Mouse (Mus musculus) neutrophil, adult 83 days (primary cell): ENCODE measurements around the gene Bpifc. TPM values are rescaled to one million over a fixed set of nuclear protein-coding genes. Genes with fewer than 3 reads are reported as not detected.

ENCODE experiments used
- total RNA-seq, 2 experiments: library from RNA; stranded (reverse); gene quantifications; one replicate each; pipeline ENCODE4 v1.2.4; 2023

The Bpifc gene
- not detected for total RNA-seq

GRCm38 (mm10) chr10:86011781-86012180 is at the start of gene Bpifc:
Bpifc (minus strand) TSS chr10:86011895.

GRCm38 (mm10) chr10:86021749-86022473 is 10.2 kb upstream of the Bpifc start, which contains the start of gene Fbxo7:
Fbxo7 (plus strand) TSS chr10:86021972.

GRCm38 (mm10) chr10:85957464-85957950 is 54.2 kb downstream of the Bpifc start, which contains the start of gene Rtcb:
Rtcb (minus strand) TSS chr10:85957823.

DNA sequence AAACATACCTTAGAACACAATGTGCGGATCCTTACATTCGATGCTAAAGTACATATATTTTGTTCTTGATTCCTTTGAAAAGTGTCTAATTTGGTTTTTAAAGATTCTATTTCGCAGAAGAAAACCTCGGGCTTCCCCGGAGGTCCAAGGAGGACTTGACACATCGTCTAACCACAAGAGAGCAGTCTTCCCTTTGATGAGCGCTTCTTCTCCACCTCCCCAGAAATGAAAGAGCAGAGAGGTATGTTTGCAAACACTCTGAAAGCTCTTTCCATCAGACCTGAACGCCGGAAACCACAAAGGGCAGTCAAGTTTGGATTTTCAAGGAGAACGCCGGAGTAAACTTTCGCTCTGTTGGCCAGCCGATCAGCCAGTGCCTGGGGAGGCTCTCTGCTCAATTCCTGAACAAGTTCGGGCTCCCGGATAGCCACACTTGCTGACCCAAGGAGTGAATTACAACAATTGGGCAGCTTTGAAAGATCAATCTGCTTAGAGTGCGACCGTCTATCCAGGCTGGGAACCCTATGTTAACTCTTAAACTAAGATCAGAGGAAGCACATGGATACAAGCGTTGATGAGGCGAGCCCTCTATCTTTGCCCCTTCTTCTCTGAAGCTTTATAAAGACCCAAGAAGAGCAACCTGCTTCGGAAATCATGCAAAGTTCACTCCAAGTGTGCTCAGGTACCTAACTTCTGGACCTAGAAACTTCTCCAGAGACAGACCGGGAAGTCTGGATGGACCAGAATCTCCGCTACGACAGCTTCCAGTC is 83.8 kb downstream of the Bpifc start, which contains the start of gene Ascl4:
Gene Ascl4 (plus strand): TSS at position 6 of the 770 bp plus-strand sequence.

GRCm38 (mm10) chr10:85916498-85917309 is 95.0 kb downstream of the Bpifc start, which contains the start of gene Prdm4:
Prdm4 (minus strand) TSS chr10:85917142.

Other genes starting within 250 kb of the Bpifc start
- gene Pwp1, start 182.4 kb downstream of the Bpifc start, total RNA-seq, result 10 to 100 TPM; 31.8 to 32.6 TPM
- gene Prdm4, start 94.8 kb downstream of the Bpifc start, total RNA-seq, result 10 to 100 TPM; 23.7 to 24.4 TPM
- not detected for gene Ascl4, start 84.2 kb downstream of the Bpifc start, total RNA-seq
- 10 to 100 TPM; 37.3 to 41.6 TPM for gene Rtcb, start 54.1 kb downstream of the Bpifc start, total RNA-seq
- 10 to 100 TPM; 23.9 to 28.8 TPM for gene Fbxo7, start 10.1 kb upstream of the Bpifc start, total RNA-seq